Mouse (Mus musculus): ENCODE results near the gene Elfn1. TPM values are rescaled to one million over a fixed set of nuclear protein-coding genes. Genes with fewer than 3 reads are reported as not detected.

Elfn1 gene
- total RNA-seq (2023): not detected

GRCm38 (mm10) chr5:139907714-139908242, at the start of gene Elfn1:
Elfn1 (plus strand) TSS chr5:139907943.

Other genes starting within 250 kb of the Elfn1 start
- under 1 TPM; 0.38 to 0.41 TPM for gene Micall2, start 171.6 kb upstream of the Elfn1 start, total RNA-seq (2023)
- gene Ints1, start 132.3 kb upstream of the Elfn1 start, total RNA-seq (2023): 100 to 1,000 TPM; 114 to 117 TPM
- gene Mafk, start 116.4 kb upstream of the Elfn1 start, total RNA-seq (2023): 100 to 1,000 TPM; 178 to 191 TPM
- under 1 TPM in 1 of 2 experiments, not detected in 1; 0.20 TPM for gene Tmem184a, start 88.0 kb upstream of the Elfn1 start, total RNA-seq (2023)
- not detected for gene Gm26938, start 81.5 kb upstream of the Elfn1 start, total RNA-seq (2023)
- 10 to 100 TPM; 13.5 to 16.2 TPM for gene Psmg3, start 81.1 kb upstream of the Elfn1 start, total RNA-seq (2023)